Mouse (Mus musculus) liver, postnatal 0 days (tissue): Measurements from ENCODE around the gene Cdon. TPM values are rescaled to one million over a fixed set of nuclear protein-coding genes. Genes with fewer than 3 reads are reported as not detected.

Experiments used
- ATAC-seq: fragments of 200-750 bp; cut with Nextera tagmentation; 2 replicates; pipeline ENCODE4 v1.8.0; 2017; ENCODE audit warnings: mild to moderate bottlenecking, moderate library complexity
- DNase-seq: peaks from one replicate; pipeline ENCODE4 v3.0.0-alpha.2; 2016
- H3K27ac ChIP-seq: fragments of 300-500 bp; sonication (generic); 2 replicates; pipeline ENCODE4 v1.5.1; 2014; ENCODE audit warnings: antibody characterized with exemption, moderate library complexity, mild to moderate bottlenecking, low read depth
- H3K27me3 ChIP-seq: fragments of 300-500 bp; sonication (generic); 2 replicates; pipeline ENCODE4 v1.6.1; 2014; ENCODE audit warnings: low read length, control low read depth, mixed read lengths; ENCODE audit not compliant: insufficient read depth
- H3K36me3 ChIP-seq: fragments of 300-500 bp; sonication (generic); replicated peaks from 2 replicates; pipeline ENCODE4 v1.6.1; 2014; ENCODE audit warnings: mild to moderate bottlenecking, control low read depth, low read length, moderate library complexity, mixed read lengths; ENCODE audit not compliant: insufficient read depth
- H3K4me1 ChIP-seq: fragments of 300-500 bp; sonication (generic); 2 replicates; pipeline ENCODE4 v1.6.1; 2014; ENCODE audit warnings: antibody characterized with exemption, mild to moderate bottlenecking, control low read depth; ENCODE audit not compliant: insufficient read depth
- H3K4me2 ChIP-seq: fragments of 300-500 bp; sonication (generic); 2 replicates; pipeline ENCODE4 v1.6.1; 2014; ENCODE audit warnings: low read depth, mild to moderate bottlenecking, low read length, moderate library complexity, mixed read lengths
- H3K4me3 ChIP-seq: fragments of 300-500 bp; sonication (generic); 2 replicates; pipeline ENCODE4 v1.5.1; 2014; ENCODE audit warnings: low read depth, low read length
- H3K9ac ChIP-seq: fragments of 300-500 bp; sonication (generic); replicated peaks from 2 replicates; pipeline ENCODE4 v1.6.1; 2014; ENCODE audit warnings: mild to moderate bottlenecking, moderate library complexity
- H3K9me3 ChIP-seq: fragments of 300-500 bp; sonication (generic); 2 replicates; pipeline ENCODE4 v1.6.1; 2016; ENCODE audit warnings: mild to moderate bottlenecking, control low read depth, low read length, mixed read lengths
- CTCF ChIP-seq: sonication (generic); IDR thresholded peaks from 2 replicates; pipeline ENCODE4 v1.5.1; 2016; ENCODE audit warnings: antibody characterized with exemption, low read depth
- EP300 ChIP-seq: IDR thresholded peaks from 2 replicates; pipeline ENCODE4 v1.6.1; 2016; ENCODE audit warnings: antibody characterized with exemption, low read depth, mild to moderate bottlenecking
- WGBS: fragments of 180-500 bp; shearing (Covaris S2); extraction: QIAGEN DNeasy Blood & Tissue Kit; methylation state at CpG from one replicate; pipeline ENCODE4 v1.1.7; 2014; ENCODE audit not compliant: insufficient replicate concordance; 5-methylcytosine and 5-hydroxymethylcytosine counted together
- polyA plus RNA-seq: library from polyadenylated mRNA; unstranded; fragments of >200 nt; fragmentation: Nextera tagmentation; extraction: Ambion mirVana; gene quantifications from 2 replicates; pipeline ENCODE4 v1.2.1, GENCODE M21; 2015

Cdon gene
- polyA plus RNA-seq, 1 experiment from 2014 or later: 0.18 TPM

DNA sequence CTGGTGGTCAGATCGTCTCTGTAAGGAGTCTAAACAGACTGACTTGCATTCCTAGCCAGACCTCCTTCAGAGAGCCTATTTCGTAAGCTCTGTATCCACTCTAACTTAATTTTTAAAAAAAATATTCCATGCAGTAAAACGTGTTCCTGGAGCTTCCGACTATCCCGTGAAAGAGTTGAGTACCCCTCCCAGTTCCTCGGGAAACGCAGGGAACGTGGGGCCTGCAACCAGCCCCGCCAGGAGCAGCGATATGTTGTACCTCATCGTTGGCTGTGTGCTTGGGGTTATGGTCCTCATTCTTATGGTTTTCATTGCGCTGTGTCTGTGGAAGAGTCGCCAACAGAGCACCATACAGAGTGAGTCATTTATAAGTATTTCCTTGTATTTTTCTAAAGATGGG, 65.7 kb downstream of the Cdon start:
- Histone ChIP-seq H3K36me3 (no peaks in the 10 kb centered on the region), H3K9me3 (no peaks in the 10 kb centered on the region), H3K27ac (no peak overlapping the region), H3K4me3 (no peak overlapping the region), H3K27me3 (no peaks in the 10 kb centered on the region), H3K4me1 (no peaks in the 10 kb centered on the region), H3K4me2 (no peak overlapping the region), H3K9ac (no peak overlapping the region)
- ATAC-seq (no peak), DNase-seq (no peak)
- no peak for TF ChIP-seq EP300
- TF ChIP-seq CTCF: no peak
- WGBS: 80% methylated on average over 13 of the region's 13 CpGs

DNA sequence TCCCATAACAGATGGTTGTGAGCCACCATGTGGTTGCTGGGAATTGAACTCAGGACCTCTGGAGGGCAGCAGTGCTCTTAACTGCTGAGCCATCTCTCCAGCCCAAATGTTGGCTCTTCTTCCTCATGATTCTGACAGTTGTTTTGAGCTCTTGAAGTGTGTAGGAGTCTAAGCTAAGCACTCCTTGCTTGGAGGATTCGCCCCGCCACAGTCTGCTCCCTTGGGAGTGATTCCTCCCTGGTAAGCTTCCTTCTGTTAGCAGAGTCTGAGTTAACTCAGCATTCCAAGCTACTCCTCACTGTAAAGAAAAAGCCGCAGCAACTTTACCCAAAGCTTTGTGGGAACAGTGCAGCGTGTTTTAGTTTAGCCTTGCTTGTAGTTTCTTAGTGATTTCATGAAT, 67.6 kb downstream of the Cdon start:
- no peaks in the 10 kb centered on the region for H3K36me3 ChIP-seq
- DNase-seq: no peak
- 74% methylated on average over 4 of the region's 4 CpGs for WGBS
- no peak overlapping the region for H3K27ac ChIP-seq
- H3K27me3 ChIP-seq: no peaks in the 10 kb centered on the region
- H3K9me3 ChIP-seq: no peaks in the 10 kb centered on the region
- H3K4me1 ChIP-seq: no peaks in the 10 kb centered on the region
- no peak for ATAC-seq
- no peak overlapping the region for H3K4me3 ChIP-seq
- H3K9ac ChIP-seq: no peak overlapping the region
- H3K4me2 ChIP-seq: no peak overlapping the region
- TF ChIP-seq EP300 (no peak), CTCF (no peak)

DNA sequence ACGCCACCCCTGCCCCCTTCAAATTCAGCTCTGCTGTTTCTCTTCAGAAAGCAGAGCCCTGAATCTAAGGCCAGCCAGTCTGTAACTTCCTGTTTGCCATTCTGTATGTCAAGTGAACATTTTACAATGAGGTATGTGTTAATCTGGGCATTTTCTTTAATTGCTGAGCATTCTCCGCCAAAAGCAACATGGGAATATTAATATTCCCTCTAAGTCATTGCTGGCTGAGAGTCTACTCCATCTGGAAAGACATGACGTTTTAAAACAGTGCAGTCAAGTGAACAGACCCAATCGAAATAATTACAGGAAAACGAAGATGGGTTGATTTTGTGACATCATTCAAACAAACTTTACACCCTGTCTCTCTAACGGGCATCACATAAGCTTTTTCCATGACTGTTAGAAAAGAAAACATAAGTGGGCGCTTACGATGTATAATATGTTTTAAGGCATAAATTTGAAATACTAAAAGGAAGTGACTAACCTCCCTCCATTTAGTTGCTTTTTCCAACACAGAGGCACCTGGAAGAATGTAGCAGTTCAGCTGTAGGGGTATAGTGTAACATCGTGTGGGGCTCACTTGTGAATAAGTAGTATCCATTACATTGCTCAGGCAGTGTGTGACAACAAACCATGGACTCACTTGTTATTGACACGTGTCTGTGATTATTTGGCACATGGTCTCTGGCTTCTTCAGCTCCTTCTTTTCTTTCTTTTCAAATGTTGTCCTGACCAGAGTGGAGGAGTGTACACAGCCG, 70.4 kb downstream of the Cdon start:
- Histone ChIP-seq H3K36me3 (no peaks in the 10 kb centered on the region), H3K27me3 (no peaks in the 10 kb centered on the region), H3K4me1 (no peaks in the 10 kb centered on the region), H3K9ac (no peak overlapping the region), H3K27ac (no peak overlapping the region), H3K9me3 (no peaks in the 10 kb centered on the region), H3K4me3 (no peak overlapping the region), H3K4me2 (no peak overlapping the region)
- ATAC-seq: no peak
- no peak for TF ChIP-seq CTCF
- no peak for TF ChIP-seq EP300
- WGBS: 73% methylated on average over 11 of the region's 11 CpGs
- DNase-seq: no peak

DNA sequence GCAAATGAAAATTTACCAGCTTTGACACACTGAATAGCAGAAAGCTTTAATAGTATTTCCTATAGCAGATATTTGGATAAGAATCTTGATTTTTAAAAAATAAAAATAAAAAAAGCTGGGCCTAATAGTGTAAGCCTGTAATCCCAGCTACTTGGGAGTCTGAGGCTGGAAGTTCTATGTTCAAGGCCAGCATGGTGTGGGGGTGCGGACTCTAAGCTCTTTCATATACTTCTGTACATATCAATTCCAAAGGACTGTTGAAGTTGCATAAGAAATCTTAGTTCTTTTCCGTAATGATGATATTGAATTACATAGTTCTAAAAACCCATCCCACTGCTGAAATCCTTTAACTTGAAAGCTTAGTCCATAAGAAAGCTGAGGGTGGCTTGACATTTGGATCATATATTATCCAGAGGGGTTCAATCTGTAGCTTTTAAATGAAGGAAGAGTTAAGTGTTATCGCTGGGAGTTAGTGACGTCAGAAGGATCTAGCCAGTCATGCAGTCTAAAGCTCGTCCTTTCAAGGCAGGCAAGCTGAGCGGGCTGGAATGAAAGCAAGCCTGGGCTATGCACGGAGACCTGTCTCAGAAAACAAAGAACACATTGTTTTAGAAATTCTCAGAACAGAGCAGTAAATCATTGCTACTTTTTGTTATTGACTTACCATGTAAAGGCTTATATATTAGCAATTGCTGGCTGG, 72.3 kb downstream of the Cdon start:
- Histone ChIP-seq H3K4me1 (no peaks in the 10 kb centered on the region), H3K9me3 (no peaks in the 10 kb centered on the region), H3K4me3 (no peak overlapping the region), H3K9ac (no peak overlapping the region), H3K36me3 (no peaks in the 10 kb centered on the region), H3K4me2 (no peak overlapping the region), H3K27ac (no peak overlapping the region), H3K27me3 (no peaks in the 10 kb centered on the region)
- TF ChIP-seq EP300 (no peak), CTCF (no peak)
- ATAC-seq (no peak), DNase-seq (no peak)
- WGBS: 78% methylated on average over 7 of the region's 7 CpGs

DNA sequence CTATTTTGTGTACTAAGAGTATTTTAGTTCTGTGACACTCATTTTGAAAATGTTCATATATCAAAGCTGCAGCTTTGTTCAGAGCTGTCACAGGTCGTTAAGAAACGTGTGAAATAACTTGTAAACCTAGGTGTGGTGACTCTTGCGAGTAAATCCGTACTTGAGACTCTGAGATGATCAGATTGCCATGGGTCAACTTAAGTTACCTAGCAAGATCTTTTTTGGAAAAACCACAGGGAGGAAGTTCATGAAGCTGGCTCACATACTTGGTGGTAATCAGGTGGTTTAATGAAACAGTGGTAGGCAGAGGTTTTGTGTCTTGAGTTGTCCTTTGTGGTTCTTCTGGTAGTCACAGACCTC, 72.8 kb downstream of the Cdon start:
- H3K27ac ChIP-seq: no peak overlapping the region
- H3K36me3 ChIP-seq: no peaks in the 10 kb centered on the region

DNA sequence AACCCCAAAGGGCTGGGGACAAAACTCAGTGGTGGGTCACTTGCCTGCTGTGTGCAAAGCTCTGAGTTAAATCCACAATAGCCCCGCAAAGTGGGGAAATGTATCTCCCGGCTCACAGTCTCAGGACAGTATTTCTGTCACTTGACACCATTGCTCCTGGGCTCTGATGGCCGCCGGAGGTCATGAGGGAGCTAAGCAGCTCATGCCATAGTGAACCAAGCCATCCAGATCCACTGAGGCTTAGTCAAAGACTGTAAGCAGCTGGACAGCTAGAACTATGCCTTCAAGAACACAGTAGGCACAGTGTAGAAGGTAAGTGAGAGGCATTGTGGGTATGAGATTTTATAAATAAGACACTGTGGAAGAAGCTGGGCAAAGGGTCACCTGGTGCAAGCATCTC, 74.0 kb downstream of the Cdon start:
- no peak for TF ChIP-seq EP300
- TF ChIP-seq CTCF: no peak
- H3K4me2 ChIP-seq: no peak overlapping the region
- no peaks in the 10 kb centered on the region for H3K9me3 ChIP-seq
- H3K4me1 ChIP-seq: no peaks in the 10 kb centered on the region
- WGBS: 69% methylated on average over 4 of the region's 4 CpGs
- no peak overlapping the region for H3K9ac ChIP-seq
- no peaks in the 10 kb centered on the region for H3K36me3 ChIP-seq
- no peaks in the 10 kb centered on the region for H3K27me3 ChIP-seq
- ATAC-seq: no peak
- DNase-seq: no peak
- no peak overlapping the region for H3K4me3 ChIP-seq
- no peak overlapping the region for H3K27ac ChIP-seq

More for the DNA sequence above, 72.8 kb downstream of the Cdon start:
- DNase-seq: no peak
- no peak overlapping the region for H3K4me3 ChIP-seq
- no peaks in the 10 kb centered on the region for H3K4me1 ChIP-seq
- TF ChIP-seq CTCF (no peak), EP300 (no peak)
- no peaks in the 10 kb centered on the region for H3K27me3 ChIP-seq
- no peak overlapping the region for H3K9ac ChIP-seq
- no peak for ATAC-seq
- H3K4me2 ChIP-seq: no peak overlapping the region
- no peaks in the 10 kb centered on the region for H3K9me3 ChIP-seq
- 76% methylated on average over 4 of the region's 4 CpGs for WGBS
